Mouse (Mus musculus): Measurements from ENCODE around the gene Neurod1.

DNA sequence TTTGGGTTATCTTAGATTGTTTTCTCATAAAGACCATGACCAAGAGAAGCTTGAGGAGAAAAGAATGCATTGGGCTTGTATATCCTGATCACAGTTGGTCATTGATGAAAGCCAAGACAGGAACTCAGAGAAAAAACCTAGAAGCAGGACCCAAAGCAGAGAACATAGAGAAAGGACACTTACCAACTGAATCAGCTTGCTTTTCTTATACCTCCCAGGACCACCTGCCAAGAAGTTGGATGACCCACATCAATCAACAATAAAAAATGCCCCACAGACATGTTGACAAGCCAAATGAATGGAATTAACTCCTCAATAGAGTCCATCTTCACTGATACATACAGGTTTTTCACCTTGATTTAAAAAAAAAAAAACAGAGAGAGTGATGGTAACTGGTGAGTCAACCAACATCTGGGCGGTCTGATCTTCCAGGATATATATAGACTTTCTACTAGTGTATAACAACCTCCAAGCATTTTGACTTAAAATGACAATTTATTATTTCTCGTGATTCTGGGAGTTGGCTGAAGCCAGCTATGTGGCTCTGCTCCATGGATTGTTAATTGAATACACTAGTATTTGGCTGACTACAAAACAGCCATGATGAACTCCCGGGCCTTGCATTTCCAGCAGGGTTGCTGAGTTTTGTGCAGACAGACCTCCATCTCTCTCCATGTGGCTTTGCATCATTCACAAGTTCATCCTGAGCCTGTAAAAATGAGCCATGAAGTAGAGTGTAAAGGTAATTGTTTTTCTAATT, 12.5 kb downstream of the Neurod1 start:
- TF ChIP-seq CTCF (IDR thresholded peaks at IDR 0.05; ENCODE audit: control insufficient read depth, insufficient read depth, insufficient read length), result no peak
- TF ChIP-seq MYOD1 (IDR thresholded peaks at IDR 0.05; ENCODE audit: control insufficient read depth, insufficient read length, low read depth), result no peak

All from C2C12 (cell line).